Mouse (Mus musculus) midbrain, embryonic 11.5 days (tissue): ENCODE results near the gene Wdr48. TPM values are rescaled to one million over a fixed set of nuclear protein-coding genes. Genes with fewer than 3 reads are reported as not detected.

Experiments used
- ATAC-seq: fragments of 200-750 bp; cut with Nextera tagmentation; 2 replicates; pipeline ENCODE4 v1.8.0; 2017; ENCODE audit warnings: moderate TSS enrichment, moderate library complexity; ENCODE audit not compliant: low FRiP score
- DNase-seq: peaks from one replicate; pipeline ENCODE4 v3.0.0; 2015; ENCODE audit warnings: low spot score; ENCODE audit errors: missing footprints
- H3K27ac ChIP-seq: fragments of 300-500 bp; sonication (generic); 2 replicates; pipeline ENCODE4 v1.5.1; 2014; ENCODE audit warnings: low read depth, low read length
- H3K27me3 ChIP-seq: fragments of 300-500 bp; sonication (generic); 2 replicates; pipeline ENCODE4 v1.6.1; 2014; ENCODE audit warnings: mild to moderate bottlenecking, low read length, moderate library complexity, mixed read lengths; ENCODE audit not compliant: control insufficient read depth, insufficient read depth
- H3K36me3 ChIP-seq: fragments of 300-500 bp; sonication (generic); 2 replicates; pipeline ENCODE4 v1.6.1; 2014; ENCODE audit warnings: mild to moderate bottlenecking, low read length, moderate library complexity, mixed read lengths; ENCODE audit not compliant: control insufficient read depth, insufficient read depth
- H3K4me1 ChIP-seq: fragments of 300-500 bp; sonication (generic); 2 replicates; pipeline ENCODE4 v1.6.1; 2014; ENCODE audit warnings: low read length; ENCODE audit not compliant: control insufficient read depth, insufficient read depth
- H3K4me2 ChIP-seq: fragments of 300-500 bp; sonication (generic); 2 replicates; pipeline ENCODE4 v1.6.1; 2014; ENCODE audit warnings: mild to moderate bottlenecking, moderate library complexity
- H3K4me3 ChIP-seq: fragments of 300-500 bp; sonication (generic); 2 replicates; pipeline ENCODE4 v1.5.1; 2014; ENCODE audit warnings: low read depth, low read length
- H3K9ac ChIP-seq: fragments of 300-500 bp; sonication (generic); 2 replicates; pipeline ENCODE4 v1.6.1; 2014; ENCODE audit warnings: low read length
- H3K9me3 ChIP-seq: fragments of 300-500 bp; sonication (generic); 2 replicates; pipeline ENCODE4 v1.6.1; 2016; ENCODE audit warnings: low read length; ENCODE audit not compliant: control insufficient read depth
- WGBS: fragments of 180-500 bp; shearing (Covaris S2); extraction: QIAGEN DNeasy Blood & Tissue Kit; methylation state at CpG from one replicate; pipeline ENCODE4 v1.1.7; 2014; 5-methylcytosine and 5-hydroxymethylcytosine counted together
- polyA plus RNA-seq: library from polyadenylated mRNA; unstranded; fragments of >200 nt; fragmentation: Nextera tagmentation; extraction: Ambion mirVana; gene quantifications from 2 replicates; pipeline ENCODE4 v1.2.1, GENCODE M21; 2014

The Wdr48 gene
- polyA plus RNA-seq, 1 experiment from 2014 or later, result 61.2 TPM

- Histone ChIP-seq H3K4me1 (peaks cover 7% of the 10 kb centered on the region; the same call in 1 of the 2 replicates), H3K27ac (no peak overlapping the region), H3K27me3 (no peaks in the 10 kb centered on the region), H3K36me3 (no peaks in the 10 kb centered on the region), H3K9ac (no peak overlapping the region), H3K9me3 (no peaks in the 10 kb centered on the region), H3K4me2 (no peak overlapping the region), H3K4me3 (no peak overlapping the region)
- ATAC-seq, result no peak
- DNase-seq, result no peak
- 85% methylated on average over 4 of the region's 4 CpGs for WGBS
Observed at GRCm38 (mm10) chr9:119938496-119938895, 43.8 kb downstream of the Wdr48 start.

GRCm38 (mm10) chr9:119939646-119940045, 45.0 kb downstream of the Wdr48 start:
- Histone ChIP-seq H3K4me1 (peaks cover 7% of the 10 kb centered on the region; the same call in 1 of the 2 replicates), H3K4me3 (no peak overlapping the region), H3K27ac (no peak overlapping the region), H3K9ac (no peak overlapping the region), H3K4me2 (no peak overlapping the region), H3K9me3 (no peaks in the 10 kb centered on the region), H3K27me3 (no peaks in the 10 kb centered on the region), H3K36me3 (no peaks in the 10 kb centered on the region)
- ATAC-seq (no peak), DNase-seq (no peak)
- WGBS, result 82% methylated on average over 10 of the region's 10 CpGs

- Histone ChIP-seq H3K4me3 (no peak overlapping the region), H3K9me3 (no peaks in the 10 kb centered on the region), H3K4me1 (peaks cover 6% of the 10 kb centered on the region; the same call in 1 of the 2 replicates), H3K4me2 (no peak overlapping the region), H3K9ac (no peak overlapping the region), H3K27me3 (no peaks in the 10 kb centered on the region), H3K27ac (no peak overlapping the region), H3K36me3 (no peaks in the 10 kb centered on the region)
- ATAC-seq, result no peak
- 88% methylated on average over 5 of the region's 5 CpGs for WGBS
- no peak for DNase-seq
Observed at GRCm38 (mm10) chr9:119941407-119941806, 46.7 kb downstream of the Wdr48 start.

- DNase-seq, result no peak
- H3K4me3 ChIP-seq, result no peak overlapping the region
- H3K4me1 ChIP-seq, result peaks cover 5% of the 10 kb centered on the region; the same call in 1 of the 2 replicates
- ATAC-seq, result no peak
- no peak overlapping the region for H3K9ac ChIP-seq
- 88% methylated on average over 14 of the region's 14 CpGs for WGBS
- no peaks in the 10 kb centered on the region for H3K9me3 ChIP-seq
- no peaks in the 10 kb centered on the region for H3K36me3 ChIP-seq
- H3K4me2 ChIP-seq, result no peak overlapping the region
- no peak overlapping the region for H3K27ac ChIP-seq
- no peaks in the 10 kb centered on the region for H3K27me3 ChIP-seq
Observed at GRCm38 (mm10) chr9:119941861-119942260, 47.2 kb downstream of the Wdr48 start.

DNA sequence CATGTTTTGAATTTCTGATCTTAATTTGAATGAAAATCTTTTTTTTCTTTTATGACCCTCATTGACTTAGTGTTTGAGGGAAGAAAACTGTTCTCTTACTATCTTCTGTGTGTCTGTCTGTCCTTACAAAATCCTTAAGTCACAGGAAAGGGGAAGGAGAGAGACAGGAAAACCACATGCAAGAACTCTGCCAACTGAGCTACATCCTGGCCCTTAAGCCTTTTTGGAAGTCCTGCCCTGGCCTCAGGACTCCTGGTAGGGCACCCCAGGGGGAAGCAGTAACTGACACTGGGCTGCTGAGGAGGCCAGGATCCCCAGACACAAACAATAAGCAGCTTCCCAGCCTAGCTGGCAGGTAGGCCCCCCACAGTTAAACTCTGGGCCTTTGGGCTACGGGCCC, 48.6 kb downstream of the Wdr48 start:
- H3K27me3 ChIP-seq, result no peaks in the 10 kb centered on the region
- H3K9ac ChIP-seq, result no peak overlapping the region
- no peaks in the 10 kb centered on the region for H3K4me1 ChIP-seq
- H3K4me3 ChIP-seq, result no peak overlapping the region
- DNase-seq (no peak), ATAC-seq (no peak)
- H3K4me2 ChIP-seq, result no peak overlapping the region
- H3K27ac ChIP-seq, result no peak overlapping the region
- WGBS, result 88% methylated on average over 1 of the region's 1 CpGs
- no peaks in the 10 kb centered on the region for H3K9me3 ChIP-seq
- no peaks in the 10 kb centered on the region for H3K36me3 ChIP-seq

DNA sequence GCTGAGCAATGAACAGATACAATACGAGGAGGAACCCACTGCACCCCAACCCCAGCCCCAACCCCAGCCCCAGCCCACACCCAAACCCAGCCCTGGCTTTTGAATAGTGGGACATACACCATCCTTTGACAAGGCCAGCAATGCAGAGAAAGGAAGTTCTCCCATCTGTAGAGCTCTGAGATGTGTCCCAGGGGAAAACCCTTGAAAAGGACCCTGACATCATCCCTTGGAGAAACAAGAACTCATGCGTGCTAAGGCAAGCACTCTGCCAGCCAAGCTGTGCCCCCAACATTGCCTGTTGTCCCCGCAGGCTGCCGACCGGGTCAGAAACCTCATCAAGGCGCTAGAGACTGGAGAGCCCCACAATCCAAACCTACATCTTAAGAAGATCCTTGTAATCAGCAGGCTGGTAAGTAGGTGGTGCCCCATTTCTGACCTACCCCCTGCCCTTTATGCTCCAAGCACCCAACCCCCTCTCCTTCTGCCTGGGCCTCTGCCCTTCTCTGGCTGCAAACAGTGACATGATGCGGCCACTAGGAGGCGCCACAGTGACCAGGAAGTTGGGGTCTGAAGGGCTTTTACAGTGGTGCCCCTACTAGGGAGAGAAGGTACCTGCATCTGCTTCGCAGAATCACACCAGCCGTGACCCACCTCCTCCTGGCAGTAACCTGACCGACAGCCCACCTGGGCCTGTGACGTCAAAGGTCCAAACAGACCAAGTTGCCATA, 50.7 kb downstream of the Wdr48 start:
- Histone ChIP-seq H3K4me1 (no peaks in the 10 kb centered on the region), H3K4me2 (no peak overlapping the region), H3K27me3 (no peaks in the 10 kb centered on the region), H3K9ac (no peak overlapping the region), H3K4me3 (no peak overlapping the region), H3K9me3 (no peaks in the 10 kb centered on the region), H3K36me3 (no peaks in the 10 kb centered on the region), H3K27ac (no peak overlapping the region)
- 73% methylated on average over 12 of the region's 12 CpGs for WGBS
- DNase-seq (no peak), ATAC-seq (no peak)

GRCm38 (mm10) chr9:119948804-119949203, 54.1 kb downstream of the Wdr48 start:
- H3K36me3 ChIP-seq, result no peaks in the 10 kb centered on the region
- H3K27ac ChIP-seq, result no peak overlapping the region
- ATAC-seq, result no peak
- no peak overlapping the region for H3K4me3 ChIP-seq
- peak; percentile 57 for DNase-seq
- 67% methylated on average over 3 of the region's 3 CpGs for WGBS
- no peak overlapping the region for H3K4me2 ChIP-seq
- H3K4me1 ChIP-seq, result no peaks in the 10 kb centered on the region
- no peaks in the 10 kb centered on the region for H3K27me3 ChIP-seq
- H3K9ac ChIP-seq, result no peak overlapping the region
- H3K9me3 ChIP-seq, result no peaks in the 10 kb centered on the region

- Histone ChIP-seq H3K36me3 (no peaks in the 10 kb centered on the region), H3K4me3 (no peak overlapping the region), H3K9ac (no peak overlapping the region), H3K9me3 (no peaks in the 10 kb centered on the region), H3K27me3 (no peaks in the 10 kb centered on the region), H3K4me2 (no peak overlapping the region), H3K4me1 (no peaks in the 10 kb centered on the region), H3K27ac (no peak overlapping the region)
- ATAC-seq (no peak), DNase-seq (no peak)
- 53% methylated on average over 6 of the region's 6 CpGs for WGBS
Observed at GRCm38 (mm10) chr9:119950434-119950833, 55.8 kb downstream of the Wdr48 start.

GRCm38 (mm10) chr9:119951388-119951787, 56.7 kb downstream of the Wdr48 start:
- ATAC-seq (no peak), DNase-seq (peak; percentile 73)
- WGBS, result 88% methylated on average over 9 of the region's 9 CpGs
- Histone ChIP-seq H3K9ac (no peak overlapping the region), H3K9me3 (no peaks in the 10 kb centered on the region), H3K27me3 (no peaks in the 10 kb centered on the region), H3K4me3 (no peak overlapping the region), H3K36me3 (no peaks in the 10 kb centered on the region), H3K4me1 (no peaks in the 10 kb centered on the region), H3K4me2 (no peak overlapping the region), H3K27ac (no peak overlapping the region)
